ENCODE assay signal across 9 mouse cellular contexts in the genomic region with DNA sequence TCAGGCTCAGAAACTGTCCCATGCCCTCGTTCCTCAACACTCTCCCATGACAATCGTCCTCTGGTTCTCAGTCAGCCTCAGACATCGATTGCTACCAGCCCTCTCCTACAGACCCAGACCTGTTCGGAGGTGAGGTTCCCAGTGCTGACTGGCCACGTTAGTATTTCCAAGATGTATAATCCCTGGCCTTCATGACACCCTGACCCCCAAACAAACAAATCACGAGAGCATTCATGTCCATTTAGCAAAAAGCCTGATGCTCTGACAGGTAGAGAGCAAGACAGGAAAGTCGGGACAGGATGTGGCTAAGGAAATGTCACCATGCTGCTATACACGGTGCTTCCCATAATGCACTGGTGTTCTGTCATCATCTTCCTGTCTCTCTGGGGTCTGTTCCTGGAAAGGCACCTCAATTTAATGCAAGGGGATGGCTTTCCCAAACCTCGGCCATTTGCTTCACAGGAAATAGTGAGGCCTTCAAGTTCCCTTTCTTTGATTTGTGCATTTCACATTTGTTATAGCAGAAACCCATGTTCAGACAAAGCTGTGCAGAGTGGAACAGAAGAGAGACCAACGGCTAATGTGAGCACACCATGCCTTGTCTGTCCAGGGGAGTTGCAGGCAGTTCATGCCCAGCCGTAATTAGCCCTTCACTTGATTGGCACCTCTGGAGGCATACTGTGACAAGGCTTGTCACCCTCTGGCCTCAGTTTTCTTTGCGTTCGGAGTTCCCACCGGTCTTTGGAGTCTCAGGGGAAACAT. TPM values are rescaled to one million over a fixed set of nuclear protein-coding genes. Genes with fewer than 3 reads are reported as not detected.
DNase-seq lines count a peak whose midpoint lies in the region; ATAC-seq lines count a peak whose summit lies in the region.
"Had no signal": no experiment of that assay in that cellular context is flagged by ENCODE, and none has a peak within 500 bp of the region (broad histone marks: within the 10 kb centered on the region; RNA-seq: fewer than 3 reads in every experiment).

No protein-coding gene starts in this region.

- no peaks in the 10 kb centered on the region for H3K27me3 ChIP-seq in hindbrain, embryonic 13.5 days
- no peaks in the 10 kb centered on the region for H3K27me3 ChIP-seq in heart, embryonic 10.5 days (ENCODE audit: insufficient read depth, poor library complexity, severe bottlenecking)
- H3K27me3 ChIP-seq: embryonic facial prominence, embryonic 12.5 days had no signal

- H3K9ac ChIP-seq in hindbrain, embryonic 13.5 days = no peak overlapping the region
- H3K9ac ChIP-seq: embryonic facial prominence, embryonic 12.5 days had no signal

- DNase-seq in naive thymus-derived CD4-positive, alpha-beta T cell, adult 2 months (ENCODE audit: low read depth) = peak; percentile 73
- DNase-seq in ovary, adult 18-20 months (ENCODE audit: low spot score) = no peak
- DNase-seq in heart, embryonic 10.5 days (ENCODE audit: low spot score) = no peak

- peaks cover 16% of the 10 kb centered on the region for H3K4me1 ChIP-seq in hindbrain, embryonic 13.5 days (replicated peaks)
- H3K4me1 ChIP-seq in heart, embryonic 10.5 days = peaks cover 20% of the 10 kb centered on the region
- H3K4me1 ChIP-seq: embryonic facial prominence, embryonic 12.5 days had no signal

- ATAC-seq in CD4-positive, CD25-positive, alpha-beta regulatory T cell, adult 4 months = peak; percentile 94
- ATAC-seq in activated CD4-positive, CD25-positive, alpha-beta regulatory T cell, adult 4 months = peak; percentile 93
- ATAC-seq in hindbrain, embryonic 13.5 days (ENCODE audit: low FRiP score) = peak; percentile 34
- ATAC-seq in erythroid progenitor cell, adult 5-6 weeks (replicated peaks; ENCODE audit: low FRiP score, poor library complexity, severe bottlenecking) = no peak

- H3K4me2 ChIP-seq in hindbrain, embryonic 13.5 days = no peak overlapping the region
- H3K4me2 ChIP-seq: embryonic facial prominence, embryonic 12.5 days had no signal

- peaks cover 12% of the 10 kb centered on the region for H3K36me3 ChIP-seq in hindbrain, embryonic 13.5 days
- H3K36me3 ChIP-seq in heart, embryonic 10.5 days = 0 out of 2 replicates have a peak, but pooled peaks cover 2% of the 10 kb centered on the region

- WGBS in hindbrain, embryonic 13.5 days = 60% methylated on average over 14 of the region's 14 CpGs
- 71% methylated on average over 14 of the region's 14 CpGs for WGBS in heart, embryonic 10.5 days

- H3K27ac ChIP-seq in hindbrain, embryonic 13.5 days = peak overlapping the region; percentile 44
- H3K27ac ChIP-seq in heart, embryonic 10.5 days = no peak overlapping the region
- H3K27ac ChIP-seq: embryonic facial prominence, embryonic 12.5 days had no signal

- no peaks in the 10 kb centered on the region for H3K9me3 ChIP-seq in hindbrain, embryonic 13.5 days
- H3K9me3 ChIP-seq in heart, embryonic 10.5 days = no peaks in the 10 kb centered on the region
- H3K9me3 ChIP-seq: embryonic facial prominence, embryonic 12.5 days had no signal

- H3K4me3 ChIP-seq in hindbrain, embryonic 13.5 days = no peak overlapping the region
- H3K4me3 ChIP-seq in heart, embryonic 10.5 days = no peak overlapping the region
- H3K4me3 ChIP-seq: embryonic facial prominence, embryonic 12.5 days had no signal

RNA-seq across cellular contexts. Expression of a gene that starts 23.5 kb away (rescaled TPM):
- polyA plus RNA-seq in CD4-positive, CD25-positive, alpha-beta regulatory T cell, adult 4 months (2017; shearing (Covaris generic)) = 10 to 100 TPM; 10.1 to 16.0 TPM
- 10 to 100 TPM; 12.4 to 14.3 TPM for polyA plus RNA-seq in activated CD4-positive, CD25-positive, alpha-beta regulatory T cell, adult 4 months (2017; shearing (Covaris generic))
- polyA plus RNA-seq in hindbrain, embryonic 13.5 days (2015; fragmentation: Nextera tagmentation; extraction: Ambion mirVana) = 178 and 180 TPM in 2 replicates
- 100 and 105 TPM in 2 replicates for polyA plus RNA-seq in heart, embryonic 10.5 days (2016; fragmentation: Nextera tagmentation; extraction: Ambion mirVana)
- 226 TPM in 2 replicates for total RNA-seq in erythroid progenitor cell, adult 5-6 weeks (2015; ENCODE audit: low replicate concordance)
- total RNA-seq in erythroid progenitor cell, adult 5-6 weeks (2017; ENCODE audit: low replicate concordance) = 141 and 188 TPM in 2 replicates

RNA-seq across cellular contexts. Expression of a gene that starts 24.3 kb away (rescaled TPM):
- polyA plus RNA-seq in CD4-positive, CD25-positive, alpha-beta regulatory T cell, adult 4 months (2017; shearing (Covaris generic)) = not detected
- polyA plus RNA-seq in activated CD4-positive, CD25-positive, alpha-beta regulatory T cell, adult 4 months (2017; shearing (Covaris generic)) = not detected
- 0.13 and 0.19 TPM in 2 replicates for polyA plus RNA-seq in hindbrain, embryonic 13.5 days (2015; fragmentation: Nextera tagmentation; extraction: Ambion mirVana)
- 0.06 TPM in 1 of 2 replicates, not detected in the other for polyA plus RNA-seq in heart, embryonic 10.5 days (2016; fragmentation: Nextera tagmentation; extraction: Ambion mirVana)
- not detected in 2 replicates for total RNA-seq in erythroid progenitor cell, adult 5-6 weeks (2015; ENCODE audit: low replicate concordance)
- total RNA-seq in erythroid progenitor cell, adult 5-6 weeks (2017; ENCODE audit: low replicate concordance) = not detected in 2 replicates
- polyA plus RNA-seq: embryonic facial prominence, embryonic 12.5 days; gonadal fat pad, adult 2 months had no signal
